Mouse (Mus musculus): Measurements from ENCODE around the gene Per1.
A peak's percentile ranks its signal among the peaks of the same experiment; 100 is the strongest.
"Not testable (repeated sequence)": the region's sequence is repeated elsewhere in the genome, so short reads cannot be mapped to it uniquely, and the experiment has no call there.

Gene Per1

DNA sequence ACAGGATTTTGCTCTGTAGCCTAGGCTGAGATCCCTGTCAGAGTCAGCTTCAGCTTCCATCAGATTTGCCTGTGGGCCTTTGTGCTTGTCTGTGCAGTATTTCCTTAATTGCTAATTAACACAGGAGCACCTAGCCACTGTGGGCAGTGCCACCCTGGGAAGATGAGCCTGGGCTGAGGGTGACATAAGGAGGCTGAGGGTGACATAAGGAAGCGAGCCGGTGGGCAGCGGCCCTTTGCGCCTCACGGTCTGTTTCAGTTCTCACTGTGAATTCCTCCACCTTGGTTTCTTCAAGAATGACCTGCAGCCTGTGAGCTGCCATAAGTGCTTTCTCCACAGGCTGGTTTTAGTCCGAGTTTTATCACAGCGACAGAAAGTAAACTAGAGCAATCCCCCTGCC is 13.4 kb upstream of the Per1 start:
- DNase-seq, result no peak

GRCm38 (mm10) chr11:69085608-69086007 is 9.4 kb upstream of the Per1 start:
- DNase-seq, result no peak

DNA sequence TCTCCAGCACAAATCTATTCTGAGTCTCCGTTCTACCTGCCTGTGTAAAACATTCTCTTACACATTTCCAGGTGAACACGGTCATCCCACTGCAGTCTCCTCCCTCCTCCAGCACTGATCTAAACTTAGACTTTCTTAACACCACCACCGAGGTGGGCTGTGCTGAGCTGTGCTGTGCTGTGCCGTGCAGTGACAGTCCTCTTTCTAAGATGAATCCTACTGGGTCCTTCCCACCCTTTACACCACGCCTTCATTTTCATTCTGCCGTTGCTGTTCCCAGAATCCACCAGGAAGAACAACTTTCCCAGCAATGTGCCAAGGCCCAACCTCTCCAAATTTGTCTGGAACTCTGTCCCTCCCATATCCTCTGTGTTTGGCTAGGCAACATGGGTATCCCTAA is 8.6 kb upstream of the Per1 start:
- no peak for DNase-seq

- DNase-seq, result no peak
Observed at GRCm38 (mm10) chr11:69087082-69087481, 7.9 kb upstream of the Per1 start.

GRCm38 (mm10) chr11:69087597-69087996 is 7.4 kb upstream of the Per1 start:
- DNase-seq, result no peak

DNA sequence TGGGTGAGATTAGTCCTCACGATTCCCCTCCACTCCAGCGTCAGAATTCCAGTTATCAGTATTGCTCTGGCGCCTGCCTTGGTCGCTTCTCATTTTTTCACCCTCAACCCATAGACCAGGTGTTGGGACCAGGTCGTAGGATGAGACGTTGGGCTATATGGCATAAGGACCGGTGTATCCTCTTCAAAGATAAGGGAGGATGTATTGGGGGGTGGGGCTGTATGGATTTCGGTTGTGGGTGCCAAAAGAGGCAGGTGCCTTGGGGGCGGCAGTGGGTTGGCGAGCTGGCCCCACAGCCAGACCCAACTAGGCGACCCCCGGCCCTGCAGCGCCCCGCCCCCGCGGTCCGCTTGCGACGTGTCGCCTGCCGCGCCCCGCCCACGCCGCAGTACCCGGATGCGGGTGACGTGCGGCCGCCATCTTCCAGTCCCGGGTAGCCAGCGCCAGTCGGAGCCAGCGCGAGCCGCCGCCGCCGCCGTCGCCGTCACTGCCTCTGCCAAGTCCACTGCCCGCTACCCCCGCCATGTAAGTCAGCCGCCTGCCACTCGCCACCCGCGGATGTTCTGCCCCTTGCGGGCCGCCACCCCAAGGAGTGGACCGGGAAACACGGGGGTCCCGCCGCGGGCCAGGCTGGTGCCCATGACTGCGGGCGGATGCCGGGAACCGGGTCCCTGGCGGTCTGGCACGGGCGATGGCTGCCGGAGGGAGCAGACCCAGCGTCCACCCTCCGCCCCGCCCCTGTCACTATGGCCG is 6.7 kb upstream of the Per1 start, which contains the start of gene Vamp2:
TSS of gene Vamp2 (plus strand) at position 388 of the 753 bp plus-strand sequence.
- DNase-seq, result peak; percentile 78 to 79

DNA sequence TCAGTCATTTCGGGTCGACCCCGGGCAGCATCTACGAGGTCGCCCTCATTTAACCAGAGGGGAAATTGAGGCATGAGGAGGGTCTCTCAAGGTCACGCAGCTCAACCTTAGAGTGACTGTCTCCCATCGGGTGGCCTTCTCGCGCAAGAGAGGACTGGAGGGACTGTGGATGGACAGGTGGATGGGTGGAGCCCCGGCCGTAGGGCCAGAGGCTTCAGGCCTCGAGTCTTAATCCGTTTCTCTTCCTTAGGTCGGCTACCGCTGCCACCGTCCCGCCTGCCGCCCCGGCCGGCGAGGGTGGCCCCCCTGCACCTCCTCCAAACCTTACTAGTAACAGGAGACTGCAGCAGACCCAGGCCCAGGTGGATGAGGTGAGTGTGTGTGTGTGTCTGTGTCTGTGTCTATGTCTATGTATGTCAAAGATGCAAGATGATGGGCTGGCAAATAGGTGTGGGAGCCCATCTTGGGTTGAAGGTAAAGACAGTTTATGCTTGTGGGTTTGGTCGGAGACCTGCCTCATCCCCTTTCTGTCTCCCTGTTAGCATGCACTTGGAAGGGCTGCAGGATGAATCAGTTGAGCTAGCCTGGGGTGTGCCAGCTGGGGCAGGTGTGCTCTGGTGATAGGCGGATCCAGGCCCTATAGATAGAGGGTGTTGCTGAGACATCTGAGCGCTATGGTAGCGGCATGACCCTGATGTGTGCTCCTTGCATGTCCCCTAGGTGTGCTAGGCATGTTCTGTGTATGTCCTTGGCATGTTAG is 6.0 kb upstream of the Per1 start:
- no peak for DNase-seq

DNA sequence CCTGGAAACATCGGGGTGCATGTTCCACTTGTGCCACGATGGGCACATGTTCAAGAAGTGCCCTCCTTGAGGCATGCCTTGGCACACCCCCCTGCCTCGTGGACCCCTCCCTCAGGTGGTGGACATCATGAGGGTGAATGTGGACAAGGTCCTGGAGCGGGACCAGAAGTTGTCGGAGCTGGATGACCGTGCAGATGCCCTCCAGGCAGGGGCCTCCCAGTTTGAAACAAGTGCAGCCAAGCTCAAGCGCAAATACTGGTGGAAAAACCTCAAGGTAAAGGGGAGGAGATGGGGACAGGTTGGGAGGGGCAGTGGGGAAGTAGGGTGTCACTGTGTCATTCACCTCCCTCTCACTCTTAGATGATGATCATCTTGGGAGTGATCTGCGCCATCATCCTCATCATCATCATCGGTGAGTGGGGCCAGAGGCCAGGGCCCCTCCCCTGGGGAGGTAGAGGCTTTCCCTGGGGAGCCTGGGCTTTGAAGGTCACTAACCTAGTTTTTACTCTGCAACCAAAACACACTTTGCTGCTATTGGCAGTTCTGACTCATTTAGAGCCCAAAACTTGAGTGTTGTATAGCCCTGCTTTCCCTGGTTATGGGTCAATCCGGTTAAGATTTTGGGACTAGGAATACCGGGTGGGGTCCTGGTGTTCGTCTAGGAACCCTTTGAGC is 5.3 kb upstream of the Per1 start:
- no peak for DNase-seq

DNA sequence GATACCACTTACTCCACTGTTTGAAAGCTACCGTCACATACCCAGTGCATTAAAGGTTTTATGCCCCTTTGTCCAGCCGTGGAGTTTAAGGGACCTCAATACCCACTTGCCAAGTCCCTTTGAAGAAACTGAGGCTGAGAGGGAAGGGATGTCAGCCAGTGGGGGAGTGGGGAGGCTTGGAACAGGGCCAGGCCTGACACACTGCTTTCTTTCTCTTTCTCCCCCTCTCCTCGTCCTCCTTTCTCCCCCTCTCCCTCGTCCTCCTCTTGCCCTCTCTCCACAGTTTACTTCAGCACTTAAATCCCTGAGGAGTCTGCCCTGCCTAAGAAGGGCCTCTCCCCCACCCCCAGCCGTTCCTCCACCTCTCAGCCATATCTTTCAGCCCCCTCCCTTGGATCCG is 4.7 kb upstream of the Per1 start:
- DNase-seq, result no peak

DNA sequence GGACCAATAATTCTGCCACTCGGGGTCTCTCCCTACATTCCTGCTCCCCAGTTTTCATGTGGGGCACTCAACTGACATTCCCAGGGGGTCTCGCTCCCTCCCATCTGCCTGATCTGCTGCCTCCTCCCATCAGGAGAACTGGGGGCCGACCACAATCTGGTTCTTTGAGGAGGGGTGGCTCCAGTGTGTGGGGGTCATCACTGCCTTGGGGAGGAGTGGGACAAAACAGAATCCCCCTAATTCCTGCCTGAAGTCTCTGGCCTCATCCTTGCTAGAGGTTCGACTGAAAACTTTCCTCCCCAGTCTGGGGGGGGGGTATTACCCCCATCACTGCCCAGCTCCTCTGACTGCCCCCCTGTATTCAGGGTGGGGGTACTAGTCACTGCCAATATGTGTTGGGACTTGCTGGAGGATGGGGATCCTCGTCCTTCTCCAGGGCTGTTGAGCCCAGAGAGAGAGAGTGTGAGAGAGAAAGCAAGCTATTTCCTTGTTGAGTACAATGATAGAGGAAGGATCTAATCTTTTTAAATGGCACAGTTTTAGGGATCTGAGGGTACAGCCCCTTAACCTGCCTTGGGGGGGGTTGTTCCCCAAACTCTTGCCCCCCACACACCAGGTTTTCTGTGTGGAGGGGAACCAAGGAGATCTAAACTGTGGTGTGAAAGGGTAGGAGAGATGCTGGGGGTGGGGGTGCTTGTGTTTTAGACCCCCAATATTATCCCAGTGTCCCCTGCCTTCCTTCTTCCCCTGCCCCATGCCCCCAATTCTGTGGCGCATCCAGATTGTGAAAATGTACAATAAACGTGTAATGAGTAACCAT is 3.2 kb upstream of the Per1 start:
- DNase-seq, result no peak

DNA sequence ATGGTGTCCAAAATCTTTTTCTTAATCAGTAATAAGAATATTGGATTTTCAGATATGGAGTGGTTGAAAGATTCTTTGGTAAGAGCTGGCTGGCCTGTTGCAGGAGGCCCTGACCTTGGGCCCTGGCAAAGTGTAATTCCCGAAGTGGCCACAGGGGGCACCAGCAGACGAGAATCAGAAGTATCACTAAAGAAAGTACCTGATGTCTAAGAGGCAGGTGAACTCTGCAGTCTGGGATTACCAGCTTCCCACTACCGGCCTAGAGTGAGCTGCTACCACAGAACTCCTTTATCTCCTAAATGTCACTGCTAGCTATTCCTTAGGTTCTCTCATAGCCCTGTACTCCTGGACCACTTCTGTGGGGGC is 2.6 kb upstream of the Per1 start:
- peak; percentile 63 to 75 for DNase-seq

- no peak for DNase-seq
Observed at GRCm38 (mm10) chr11:69092871-69093270, 2.1 kb upstream of the Per1 start.

DNA sequence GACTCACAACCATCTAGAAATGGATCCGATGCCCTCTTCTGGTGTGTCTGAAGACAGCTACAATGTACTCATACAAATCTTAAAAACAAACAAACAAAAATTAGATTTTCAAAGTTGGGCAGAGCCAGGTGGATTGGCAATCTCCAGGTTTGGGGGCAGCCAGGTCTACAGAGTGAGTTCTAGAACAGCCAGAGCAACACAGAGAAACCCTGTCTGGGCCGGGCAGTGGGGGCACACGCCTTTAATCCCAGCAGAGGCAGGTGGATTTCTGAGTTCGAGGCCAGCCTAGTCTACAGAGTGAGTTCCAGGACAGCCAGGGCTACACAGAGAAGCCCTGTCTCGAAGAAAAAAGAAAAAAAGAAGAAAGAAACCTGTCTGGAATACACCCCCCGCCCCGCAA is 1.2 kb upstream of the Per1 start:
- DNase-seq, result not testable (repeated sequence)

GRCm38 (mm10) chr11:69095511-69096231 is 654 bp downstream of the Per1 start:
- DNase-seq, result no peak

DNA sequence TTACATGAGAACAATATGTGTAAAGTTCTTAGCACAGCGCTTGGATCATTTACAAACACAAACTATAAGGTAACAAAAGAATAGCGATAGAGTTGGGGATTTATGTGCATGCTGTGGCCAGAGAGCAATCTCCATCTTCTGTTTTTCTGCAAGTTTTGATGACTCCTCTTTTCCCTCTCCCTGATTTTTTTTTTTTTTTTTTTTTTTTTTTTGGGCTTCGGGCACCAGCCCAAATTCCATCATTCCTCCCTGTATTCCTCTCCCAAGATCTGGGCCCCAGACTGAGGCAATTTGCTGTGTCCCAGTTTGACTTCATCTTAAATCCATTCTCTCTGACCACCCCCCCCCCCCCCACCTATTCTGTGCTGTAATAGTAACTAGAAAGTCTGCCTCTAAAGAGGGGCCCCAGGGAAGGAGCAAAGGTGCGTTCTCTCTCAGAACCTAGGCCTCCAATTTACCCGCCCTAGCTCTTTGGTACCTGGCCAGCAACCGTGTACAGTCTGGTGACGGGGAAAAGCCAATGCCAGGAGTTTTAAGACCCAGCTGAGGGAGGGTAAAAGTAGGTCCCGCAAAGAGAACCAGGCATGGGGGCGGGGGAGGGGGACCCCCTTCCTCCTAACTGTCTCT is 1.5 kb downstream of the Per1 start:
- no peak for DNase-seq

- peak; percentile 92 to 95 for DNase-seq
Observed at GRCm38 (mm10) chr11:69096987-69097900, 2.2 kb downstream of the Per1 start.

- DNase-seq, result no peak
Observed at GRCm38 (mm10) chr11:69098039-69098761, 3.2 kb downstream of the Per1 start.

- DNase-seq, result peak; percentile 89 to 93
Observed at GRCm38 (mm10) chr11:69098762-69099091, 3.7 kb downstream of the Per1 start.

- DNase-seq, result peak in 1 of 2 experiments; percentile 66
Observed at GRCm38 (mm10) chr11:69099177-69099914, 4.3 kb downstream of the Per1 start.
